7 mouse cellular contexts compared by ENCODE assay signal in the genomic region with DNA sequence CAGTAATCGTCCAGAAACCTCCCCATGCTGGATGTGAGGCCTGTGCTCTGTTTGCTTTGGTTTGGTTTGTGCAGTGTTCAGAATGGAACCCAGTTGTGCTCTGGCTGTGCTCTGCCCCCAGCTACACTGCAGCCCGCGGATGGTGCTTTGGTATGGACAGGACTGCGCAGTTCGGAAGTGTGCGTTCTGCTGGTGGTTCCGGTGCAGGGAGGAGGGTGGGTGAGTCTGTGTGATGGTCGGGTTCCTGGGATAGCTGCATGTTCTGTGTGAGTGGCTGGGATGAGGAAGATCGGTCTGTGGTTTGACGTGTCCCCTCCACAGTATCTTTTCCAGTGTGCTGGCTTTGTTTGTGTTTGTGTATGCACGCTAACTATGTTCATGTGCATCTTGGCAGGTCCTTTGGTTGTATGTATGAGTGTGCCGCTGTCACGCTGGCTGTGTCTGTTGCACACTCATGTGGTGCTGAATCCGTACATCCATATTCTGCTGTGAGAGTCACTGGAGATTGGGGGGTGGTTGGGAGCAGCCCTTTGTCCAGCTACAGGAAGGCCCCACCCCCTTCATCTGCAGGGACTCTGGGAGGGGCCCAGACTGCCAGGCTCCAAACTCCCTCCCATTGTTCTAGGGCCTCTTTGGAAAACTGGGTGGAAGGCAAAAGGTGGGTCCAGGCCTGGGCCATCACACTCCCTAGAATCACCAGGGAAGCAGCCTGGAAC. TPM values are rescaled to one million over a fixed set of nuclear protein-coding genes. Genes with fewer than 3 reads are reported as not detected.
DNase-seq lines count a peak whose midpoint lies in the region; ATAC-seq and TF ChIP-seq lines count a peak whose summit lies in the region.

No protein-coding gene starts in this region.

- peak; percentile 84 for DNase-seq in R1 (ENCODE audit: low read depth, low spot score)
- DNase-seq in hindbrain, postnatal 0 days (ENCODE audit: low spot score) = no peak
- DNase-seq in liver, embryonic 13.5 days = no peak
- DNase-seq in urinary bladder, postnatal 25 days (ENCODE audit: low spot score) = no peak
- no peak for DNase-seq in frontal cortex, adult 2 months (ENCODE audit: extremely low spot score in 1 of 2, low spot score in 1 of 2)
- DNase-seq in right cerebral cortex, postnatal 25 days = no peak

- no peak overlapping the region for H3K4me2 ChIP-seq in embryonic facial prominence, embryonic 15.5 days (replicated peaks)
- H3K4me2 ChIP-seq in hindbrain, postnatal 0 days (ENCODE audit: low read depth, low read length) = no peak overlapping the region
- H3K4me2 ChIP-seq in liver, embryonic 13.5 days = no peak overlapping the region

- peaks cover 68% of the 10 kb centered on the region for H3K4me1 ChIP-seq in embryonic facial prominence, embryonic 15.5 days
- peaks cover 10% of the 10 kb centered on the region; the same call in 1 of the 2 replicates for H3K4me1 ChIP-seq in hindbrain, postnatal 0 days (ENCODE audit: insufficient read depth, low read length)
- peaks cover 57% of the 10 kb centered on the region for H3K4me1 ChIP-seq in liver, embryonic 13.5 days (replicated peaks)

- no peak overlapping the region for H3K4me3 ChIP-seq in embryonic facial prominence, embryonic 15.5 days (replicated peaks)
- no peak overlapping the region for H3K4me3 ChIP-seq in hindbrain, postnatal 0 days (ENCODE audit: low read length)
- no peak overlapping the region for H3K4me3 ChIP-seq in liver, embryonic 13.5 days (replicated peaks)

- H3K9me3 ChIP-seq in embryonic facial prominence, embryonic 15.5 days (replicated peaks) = no peaks in the 10 kb centered on the region
- no peaks in the 10 kb centered on the region for H3K9me3 ChIP-seq in hindbrain, postnatal 0 days (ENCODE audit: low read length)
- H3K9me3 ChIP-seq in liver, embryonic 13.5 days (replicated peaks) = no peaks in the 10 kb centered on the region

- WGBS in embryonic facial prominence, embryonic 15.5 days = 74% methylated on average over 14 of the region's 14 CpGs
- 69% methylated on average over 14 of the region's 14 CpGs for WGBS in hindbrain, postnatal 0 days
- 71% methylated on average over 14 of the region's 14 CpGs for WGBS in liver, embryonic 13.5 days (ENCODE audit: insufficient replicate concordance)

- no peaks in the 10 kb centered on the region for H3K36me3 ChIP-seq in embryonic facial prominence, embryonic 15.5 days
- no peaks in the 10 kb centered on the region for H3K36me3 ChIP-seq in hindbrain, postnatal 0 days (ENCODE audit: insufficient read depth, low read length)
- no peaks in the 10 kb centered on the region for H3K36me3 ChIP-seq in liver, embryonic 13.5 days

- ATAC-seq in embryonic facial prominence, embryonic 15.5 days (ENCODE audit: insufficient number of reproducible peaks, low FRiP score, low TSS enrichment, low read depth) = no peak
- ATAC-seq in hindbrain, postnatal 0 days = no peak
- ATAC-seq in liver, embryonic 13.5 days (ENCODE audit: low read depth) = peak; percentile 26; the same call in 1 of the 2 replicates

- no peak for TF ChIP-seq CTCF in hindbrain, postnatal 0 days (IDR thresholded peaks at IDR 0.05; ENCODE audit: low read depth)

- peak overlapping the region; percentile 92 for H3K27ac ChIP-seq in embryonic facial prominence, embryonic 15.5 days (replicated peaks)
- peak overlapping the region; percentile 32; the same call in 1 of the 2 replicates for H3K27ac ChIP-seq in hindbrain, postnatal 0 days
- peak overlapping the region; percentile 58 for H3K27ac ChIP-seq in liver, embryonic 13.5 days

- no peak overlapping the region for H3K9ac ChIP-seq in embryonic facial prominence, embryonic 15.5 days
- no peak overlapping the region for H3K9ac ChIP-seq in hindbrain, postnatal 0 days (replicated peaks; ENCODE audit: low read length)
- H3K9ac ChIP-seq in liver, embryonic 13.5 days = no peak overlapping the region

- H3K27me3 ChIP-seq in embryonic facial prominence, embryonic 15.5 days = no peaks in the 10 kb centered on the region
- H3K27me3 ChIP-seq in hindbrain, postnatal 0 days (ENCODE audit: insufficient read depth, low read length) = no peaks in the 10 kb centered on the region
- H3K27me3 ChIP-seq in liver, embryonic 13.5 days = peaks cover 28% of the 10 kb centered on the region

RNA-seq across cellular contexts. Expression of a gene that starts 8.1 kb away (rescaled TPM):
- 142 and 160 TPM in 2 replicates for polyA plus RNA-seq in embryonic facial prominence, embryonic 15.5 days (2015; fragmentation: Nextera tagmentation; extraction: Ambion mirVana)
- total RNA-seq in hindbrain, postnatal 0 days (2014; rRNA removed) = 142 and 198 TPM in 2 replicates
- 99.3 and 104 TPM in 2 replicates for polyA plus RNA-seq in hindbrain, postnatal 0 days (2015; fragmentation: Nextera tagmentation; extraction: Ambion mirVana)
- 20.9 and 23.2 TPM in 2 replicates for polyA plus RNA-seq in liver, embryonic 13.5 days (2015; fragmentation: Nextera tagmentation; extraction: Ambion mirVana)
- polyA plus RNA-seq in frontal cortex, adult 2 months (2012; rRNA removed) = 81.5 and 93.8 TPM in 2 replicates

RNA-seq across cellular contexts. Expression of a gene that starts 26.0 kb away (rescaled TPM):
- 37.7 and 37.9 TPM in 2 replicates for polyA plus RNA-seq in embryonic facial prominence, embryonic 15.5 days (2015; fragmentation: Nextera tagmentation; extraction: Ambion mirVana)
- total RNA-seq in hindbrain, postnatal 0 days (2014; rRNA removed) = 2.1 and 7.1 TPM in 2 replicates
- polyA plus RNA-seq in hindbrain, postnatal 0 days (2015; fragmentation: Nextera tagmentation; extraction: Ambion mirVana) = 4.8 and 6.1 TPM in 2 replicates
- 1.1 and 1.2 TPM in 2 replicates for polyA plus RNA-seq in liver, embryonic 13.5 days (2015; fragmentation: Nextera tagmentation; extraction: Ambion mirVana)
- polyA plus RNA-seq in frontal cortex, adult 2 months (2012; rRNA removed) = 6.9 and 7.6 TPM in 2 replicates

RNA-seq across cellular contexts. Expression of a gene that starts 41.1 kb away (rescaled TPM):
- 24.7 and 27.3 TPM in 2 replicates for polyA plus RNA-seq in embryonic facial prominence, embryonic 15.5 days (2015; fragmentation: Nextera tagmentation; extraction: Ambion mirVana)
- 9.0 and 14.0 TPM in 2 replicates for total RNA-seq in hindbrain, postnatal 0 days (2014; rRNA removed)
- polyA plus RNA-seq in hindbrain, postnatal 0 days (2015; fragmentation: Nextera tagmentation; extraction: Ambion mirVana) = 29.4 and 31.2 TPM in 2 replicates
- polyA plus RNA-seq in liver, embryonic 13.5 days (2015; fragmentation: Nextera tagmentation; extraction: Ambion mirVana) = 23.6 and 23.8 TPM in 2 replicates
- 18.9 and 19.0 TPM in 2 replicates for polyA plus RNA-seq in frontal cortex, adult 2 months (2012; rRNA removed)

RNA-seq across cellular contexts. Expression of a gene that starts 58.7 kb away (rescaled TPM):
- 130 and 137 TPM in 2 replicates for polyA plus RNA-seq in embryonic facial prominence, embryonic 15.5 days (2015; fragmentation: Nextera tagmentation; extraction: Ambion mirVana)
- 182 and 196 TPM in 2 replicates for total RNA-seq in hindbrain, postnatal 0 days (2014; rRNA removed)
- 162 and 163 TPM in 2 replicates for polyA plus RNA-seq in hindbrain, postnatal 0 days (2015; fragmentation: Nextera tagmentation; extraction: Ambion mirVana)
- 49.0 and 52.9 TPM in 2 replicates for polyA plus RNA-seq in liver, embryonic 13.5 days (2015; fragmentation: Nextera tagmentation; extraction: Ambion mirVana)
- polyA plus RNA-seq in frontal cortex, adult 2 months (2012; rRNA removed) = 82.4 and 82.7 TPM in 2 replicates

Comparison
In these comparisons a context has a peak if more than half of its experiments do, and no peak if none do; other contexts are left out.
1. H3K27ac ChIP-seq: peak in every context shown above with its lines; median percentile 92 in embryonic facial prominence, embryonic 15.5 days; 58 in liver, embryonic 13.5 days; 32 in hindbrain, postnatal 0 days.